Mouse (Mus musculus) frontal cortex, adult (tissue): ENCODE data around the gene 5730480H06Rik.

Experiments used
- ATAC-seq: cut with Nextera tagmentation; 2 replicates; pipeline ENCODE4 v1.9.2; 2017; ENCODE audit warnings: mild to moderate bottlenecking, moderate library complexity, mixed read lengths; ENCODE audit not compliant: low TSS enrichment

Gene 5730480H06Rik

GRCm38 (mm10) chr5:48327652-48328051 lies at the start of gene 5730480H06Rik:
TSS of gene 5730480H06Rik (plus strand) at chr5:48327952.
- no peak for ATAC-seq

- no peak for ATAC-seq
Measured at GRCm38 (mm10) chr5:48301186-48301585, 26.6 kb upstream of the 5730480H06Rik start.

GRCm38 (mm10) chr5:48315057-48315602 lies 12.6 kb upstream of the 5730480H06Rik start:
- no peak for ATAC-seq

GRCm38 (mm10) chr5:48320597-48320996 lies 7.2 kb upstream of the 5730480H06Rik start:
- ATAC-seq = no peak

- ATAC-seq = no peak
Measured at GRCm38 (mm10) chr5:48326221-48326620, 1.5 kb upstream of the 5730480H06Rik start.

DNA sequence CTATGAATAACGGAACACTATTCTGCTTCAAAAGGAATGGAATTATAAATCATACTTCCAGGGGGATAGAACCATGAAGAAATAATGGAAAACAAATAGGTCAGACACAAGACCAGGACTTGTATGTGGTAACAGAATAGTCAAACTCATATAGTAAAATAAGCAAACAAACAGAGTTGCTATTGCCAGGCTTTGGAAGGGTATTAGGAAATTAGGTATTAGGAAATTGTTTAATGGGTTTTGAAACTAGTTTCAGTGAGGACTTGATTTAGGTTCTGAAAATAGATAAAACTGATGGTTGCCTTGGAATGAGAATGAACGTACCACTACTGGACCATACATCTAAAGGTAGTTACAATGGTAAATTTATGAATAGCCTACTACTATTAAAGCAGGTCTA lies 2.0 kb downstream of the 5730480H06Rik start:
- ATAC-seq = no peak

GRCm38 (mm10) chr5:48330817-48331216 lies 3.1 kb downstream of the 5730480H06Rik start:
- no peak for ATAC-seq

- no peak for ATAC-seq
Measured at GRCm38 (mm10) chr5:48331441-48331840, 3.7 kb downstream of the 5730480H06Rik start.

GRCm38 (mm10) chr5:48333407-48333806 lies 5.7 kb downstream of the 5730480H06Rik start:
- ATAC-seq = no peak

DNA sequence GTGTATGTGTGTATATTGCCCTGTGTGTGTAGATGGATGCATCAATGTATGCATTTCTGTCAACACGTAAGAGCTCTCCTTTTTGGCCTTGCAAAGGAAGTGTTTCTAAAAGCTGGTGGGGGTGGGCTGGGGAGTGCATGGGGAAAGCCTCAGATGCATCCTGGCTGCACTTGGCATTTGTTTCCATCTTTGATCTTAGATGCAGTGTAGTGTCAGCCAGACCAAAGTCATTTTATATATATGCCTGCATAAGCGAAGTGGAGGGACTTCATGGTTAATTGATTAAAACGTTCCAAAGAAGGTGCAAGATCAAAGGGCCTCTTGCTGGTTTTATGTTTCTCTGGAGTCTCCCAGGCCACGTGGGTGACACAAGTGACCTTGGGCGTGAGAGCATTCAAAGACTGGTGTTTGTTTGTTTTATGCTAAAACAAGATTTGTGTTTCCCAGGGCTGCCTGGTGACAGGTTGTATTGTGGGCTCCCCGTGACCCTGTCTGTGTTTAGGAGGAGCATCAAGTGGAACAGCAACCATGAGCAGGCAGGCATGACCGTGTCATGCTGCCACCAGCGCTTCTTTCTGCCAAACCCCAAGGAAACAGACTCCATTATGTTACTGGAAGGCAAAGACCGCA lies 6.2 kb downstream of the 5730480H06Rik start:
- no peak for ATAC-seq

DNA sequence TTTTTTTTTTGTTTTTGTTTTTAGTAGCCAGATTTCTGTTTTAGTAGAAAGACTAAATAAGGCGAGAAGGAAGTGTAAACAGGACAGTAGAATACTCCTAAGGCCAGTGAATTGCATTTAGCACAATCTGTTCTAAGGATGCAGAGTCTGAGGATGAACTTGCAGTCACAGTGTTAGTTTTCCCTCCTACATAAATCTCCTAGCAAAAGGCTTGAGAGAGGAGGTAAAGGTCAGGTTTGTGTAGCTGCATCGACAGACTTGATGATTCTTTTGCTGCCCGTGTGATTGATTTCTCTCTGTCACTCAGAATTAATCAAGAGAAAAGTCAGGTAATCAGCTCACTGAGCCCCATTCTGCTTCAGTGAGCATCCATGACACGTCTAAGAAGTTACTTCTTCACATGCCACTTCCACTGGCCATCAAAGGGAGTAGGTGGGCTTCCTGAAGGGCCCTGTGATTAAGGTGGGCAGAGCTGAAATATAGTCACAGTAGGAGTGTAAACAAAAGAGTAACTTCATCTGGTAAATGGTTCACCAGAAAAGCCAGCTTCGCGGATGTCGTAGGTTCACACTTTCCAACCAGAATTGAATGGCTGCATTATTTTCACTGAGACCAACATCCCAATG lies 13.2 kb downstream of the 5730480H06Rik start:
- ATAC-seq = no peak

GRCm38 (mm10) chr5:48345095-48345982 lies 17.6 kb downstream of the 5730480H06Rik start:
- ATAC-seq = peak; percentile 94

DNA sequence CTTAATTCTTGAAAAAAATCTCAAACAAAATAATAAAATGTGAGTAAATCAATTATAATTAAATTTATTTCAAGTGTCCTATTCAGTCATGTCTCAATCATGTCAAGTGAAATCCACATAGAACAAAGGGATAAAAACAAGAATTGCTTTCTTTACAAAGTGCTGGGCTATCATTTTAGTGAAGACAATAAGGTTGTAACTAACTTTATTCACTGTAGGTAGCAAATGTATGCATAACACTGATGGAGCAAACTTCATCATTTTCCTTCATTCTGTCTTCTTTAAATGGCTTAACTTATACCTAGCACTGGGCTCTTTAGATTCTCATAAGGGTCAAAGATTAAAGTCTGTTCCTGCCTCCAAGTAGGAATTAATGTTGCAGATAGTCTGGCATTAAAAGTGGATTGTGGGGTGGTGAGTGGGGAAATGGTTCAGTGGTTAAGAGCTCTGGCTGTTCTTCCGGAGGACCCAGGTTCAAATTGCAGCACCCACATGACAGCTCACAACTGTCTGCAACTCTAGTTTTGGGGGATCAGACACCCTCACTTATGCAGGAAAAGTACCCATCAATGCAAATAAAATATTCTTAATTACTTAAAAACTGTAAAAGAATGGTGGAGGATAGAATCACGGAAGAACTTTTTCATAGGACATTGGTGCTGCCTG lies 18.4 kb downstream of the 5730480H06Rik start:
- ATAC-seq = no peak

DNA sequence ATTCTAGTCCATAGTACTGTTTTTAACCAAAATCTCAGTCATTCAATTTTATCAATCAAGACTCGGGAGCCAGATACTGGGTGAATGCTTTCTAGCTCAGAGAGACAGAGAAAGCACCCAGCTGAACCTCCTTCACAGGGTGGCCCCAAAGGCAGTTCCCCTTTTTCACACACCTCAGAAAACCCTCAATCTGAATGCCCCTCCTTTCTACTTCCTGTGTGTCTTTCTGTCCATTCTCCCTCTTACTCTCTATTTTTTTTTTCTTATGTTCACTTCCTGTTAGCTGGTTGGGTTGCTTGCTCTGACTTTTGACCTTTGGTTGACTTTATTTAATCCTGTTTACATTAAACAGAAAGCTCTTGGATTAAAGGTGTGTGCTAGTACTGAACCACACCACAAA lies 21.6 kb downstream of the 5730480H06Rik start:
- no peak for ATAC-seq

- peak; percentile 100 for ATAC-seq
Measured at GRCm38 (mm10) chr5:48371890-48372766, 44.4 kb downstream of the 5730480H06Rik start.

- no peak for ATAC-seq
Measured at GRCm38 (mm10) chr5:48402497-48402896, 74.7 kb downstream of the 5730480H06Rik start.

GRCm38 (mm10) chr5:48408276-48408675 lies 80.5 kb downstream of the 5730480H06Rik start:
- no peak for ATAC-seq

DNA sequence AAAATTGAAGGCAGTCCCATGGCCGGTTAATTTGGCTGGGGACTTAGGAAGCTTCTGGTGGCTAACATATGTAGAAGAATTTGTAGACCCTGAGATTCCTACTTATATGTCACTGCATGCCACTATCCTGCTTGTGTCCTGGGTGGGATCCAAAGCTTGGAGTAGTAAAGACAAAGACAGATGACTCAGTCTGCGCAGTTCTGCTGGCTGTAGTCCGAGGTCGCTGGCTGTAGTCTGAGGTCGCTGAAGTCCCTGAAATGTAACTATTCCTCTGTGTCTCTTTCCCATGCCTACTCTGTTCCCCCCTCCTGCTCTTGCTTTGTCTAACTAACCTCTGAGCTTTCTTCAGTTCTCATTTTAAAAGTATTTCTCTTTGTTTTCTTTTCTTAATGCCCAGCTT lies 82.6 kb downstream of the 5730480H06Rik start:
- ATAC-seq = no peak

DNA sequence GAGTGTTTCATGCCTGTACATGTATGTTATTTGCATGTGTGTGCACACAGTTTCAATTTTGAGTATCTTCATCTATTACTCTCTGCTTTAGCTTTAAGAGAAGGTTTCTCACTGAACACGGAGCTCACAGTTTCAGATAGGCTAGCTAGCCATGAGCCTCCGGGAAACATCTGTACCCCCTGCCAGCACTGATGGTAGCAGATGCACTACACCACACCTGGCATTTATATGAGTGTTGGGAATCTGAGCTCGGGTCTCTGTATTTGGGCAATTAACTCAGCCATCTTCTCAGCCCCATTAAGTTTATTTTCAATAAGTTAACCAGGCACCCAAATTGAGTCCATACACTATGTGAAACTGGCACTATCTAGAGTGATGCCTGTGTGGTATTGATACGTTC lies 83.7 kb downstream of the 5730480H06Rik start:
- no peak for ATAC-seq

DNA sequence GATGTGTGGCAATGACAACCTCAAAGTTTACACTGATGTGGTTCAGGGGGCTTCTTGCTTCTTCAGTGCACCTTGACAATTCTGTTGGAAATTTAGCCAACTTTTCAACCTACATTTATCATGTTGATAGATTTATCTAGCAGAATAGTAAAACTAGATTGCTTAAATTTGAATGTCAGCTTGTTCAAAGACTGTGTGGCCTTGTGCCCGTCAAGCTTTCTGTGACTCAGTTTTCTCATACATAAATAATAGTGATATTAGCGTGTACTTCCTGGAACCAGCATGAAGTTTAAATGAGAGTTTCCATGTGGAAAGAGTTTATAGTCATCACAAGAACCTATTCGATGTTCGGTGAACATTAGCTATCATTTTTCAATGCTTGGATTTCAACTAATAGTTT lies 84.5 kb downstream of the 5730480H06Rik start:
- no peak for ATAC-seq

GRCm38 (mm10) chr5:48419741-48420140 lies 92.0 kb downstream of the 5730480H06Rik start:
- ATAC-seq = no peak
